Mouse (Mus musculus) ovary, postnatal 36 days (tissue): Measurements from ENCODE around the gene Numbl.

ENCODE experiments used
- DNase-seq: peaks from one replicate; pipeline ENCODE4 v3.0.0; 2022; ENCODE audit warnings: low spot score, mixed read lengths

The Numbl gene

DNA sequence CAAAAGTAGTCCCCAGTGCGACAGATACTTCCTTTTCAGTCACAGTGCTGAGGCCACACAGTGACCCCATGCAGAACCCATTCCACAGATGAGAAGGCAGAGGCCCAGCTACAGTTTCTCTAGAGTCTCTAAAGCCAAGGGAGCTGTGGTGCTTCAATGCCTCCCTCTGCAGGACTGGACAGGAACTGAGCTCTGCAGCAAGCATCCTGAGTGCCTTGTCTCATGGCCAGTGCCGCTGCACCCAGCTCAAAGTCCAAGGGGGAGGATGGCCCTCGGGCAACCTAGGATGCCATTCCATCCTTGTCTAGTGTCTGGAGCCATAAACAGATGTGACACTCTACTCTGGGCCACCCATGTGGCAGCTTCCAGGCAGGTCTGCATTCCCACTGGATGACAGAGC lies 2.5 kb upstream of the Numbl start:
- no peak for DNase-seq

DNA sequence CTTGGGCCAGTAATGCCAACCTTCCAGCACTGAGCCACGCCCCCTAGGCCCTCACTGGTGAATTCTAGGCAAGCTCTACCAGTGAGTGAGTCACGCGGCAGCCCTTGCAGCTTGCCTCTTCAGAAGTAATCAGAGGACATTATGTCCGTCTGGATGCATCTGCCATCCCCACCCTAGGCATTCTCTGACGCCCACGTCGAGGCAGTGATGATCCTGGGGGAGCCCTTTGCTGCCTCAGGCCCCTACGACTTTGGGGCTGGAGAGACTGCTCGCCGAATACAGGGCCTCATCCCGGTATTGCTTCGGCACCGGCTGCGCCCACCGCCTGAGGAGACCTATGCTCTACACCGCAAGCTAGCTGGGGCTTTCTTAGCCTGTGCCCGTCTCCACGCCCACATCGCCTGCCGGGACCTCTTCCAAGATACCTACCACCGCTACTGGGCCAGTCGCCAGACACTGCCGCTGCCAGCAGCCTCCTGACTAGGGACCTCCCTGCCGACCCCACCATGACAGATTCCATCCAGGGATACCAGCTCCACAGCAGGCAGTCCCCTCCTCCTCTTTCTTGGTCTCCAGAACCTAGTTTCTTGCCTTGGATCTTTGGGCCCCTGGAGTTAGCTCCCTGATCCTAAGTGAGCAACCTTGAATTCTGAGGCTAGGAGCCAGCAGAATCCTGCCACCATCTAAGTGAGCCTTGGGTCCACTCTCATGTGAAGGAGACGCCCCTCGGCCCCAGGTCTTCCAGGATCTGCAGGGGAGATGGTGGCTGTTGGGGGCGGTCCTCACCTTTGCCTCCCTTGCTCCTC lies 984 bp upstream of the Numbl start:
- peak; percentile 71 for DNase-seq

DNA sequence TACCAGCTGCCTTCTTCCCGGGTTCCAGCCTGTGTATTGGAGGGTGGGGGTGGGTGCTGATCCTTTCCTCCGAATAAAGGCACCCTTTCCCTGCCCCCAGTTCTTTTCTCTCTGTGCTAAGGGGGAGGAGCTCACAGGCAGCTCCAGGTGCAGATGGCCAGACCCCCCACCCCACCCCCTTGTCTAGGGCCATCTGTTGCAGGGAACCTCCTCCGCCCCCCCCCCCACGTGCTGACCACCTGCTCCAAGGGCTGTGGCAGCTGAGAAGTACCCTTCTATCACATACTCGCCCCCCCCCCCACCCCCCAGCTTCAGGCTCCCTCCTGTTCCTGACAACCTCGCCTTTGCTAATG lies 405 bp upstream of the Numbl start:
- DNase-seq, result no peak

DNA sequence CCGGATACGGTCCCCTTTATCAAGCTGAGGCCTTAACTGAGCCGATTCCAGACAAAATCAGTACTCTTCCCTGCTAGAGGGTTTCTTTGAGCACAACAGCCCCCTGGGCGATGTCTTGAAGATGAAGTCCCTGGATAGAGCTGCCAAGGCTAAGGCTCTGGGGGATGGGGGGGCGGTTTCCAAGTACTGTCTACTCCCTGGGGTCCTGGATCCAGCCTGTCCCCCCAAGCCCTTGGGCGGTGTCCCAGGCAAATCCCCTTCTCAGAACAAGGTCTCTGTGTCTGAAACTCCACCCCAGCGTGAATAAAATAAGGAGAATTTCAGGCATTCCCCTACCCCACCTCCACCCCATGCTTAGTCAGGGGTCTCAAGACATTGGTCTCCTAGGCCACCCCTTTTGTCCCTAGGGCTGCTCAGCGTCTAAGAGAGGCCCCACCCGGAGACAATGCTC lies 1.1 kb downstream of the Numbl start:
- no peak for DNase-seq

DNA sequence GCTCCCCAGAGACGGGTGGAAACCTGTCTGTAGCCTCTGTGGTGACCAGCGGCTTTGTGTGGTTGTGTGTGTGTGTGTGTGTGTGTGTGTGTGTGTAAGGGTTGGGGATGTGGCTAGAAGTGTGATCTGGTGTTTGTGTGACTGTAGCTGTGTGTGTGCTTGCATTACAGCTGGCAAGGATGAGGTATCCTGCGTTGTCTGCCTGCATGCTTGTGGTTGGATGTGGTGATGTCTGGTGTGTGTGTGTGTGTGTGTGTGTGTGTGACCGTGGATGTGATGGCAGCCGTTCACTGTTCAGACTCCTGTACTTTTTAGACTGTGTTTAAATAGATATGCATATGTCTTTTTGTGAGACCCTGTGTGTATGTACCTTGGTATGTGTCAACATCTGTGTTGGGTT lies 1.5 kb downstream of the Numbl start:
- DNase-seq, result no peak

DNA sequence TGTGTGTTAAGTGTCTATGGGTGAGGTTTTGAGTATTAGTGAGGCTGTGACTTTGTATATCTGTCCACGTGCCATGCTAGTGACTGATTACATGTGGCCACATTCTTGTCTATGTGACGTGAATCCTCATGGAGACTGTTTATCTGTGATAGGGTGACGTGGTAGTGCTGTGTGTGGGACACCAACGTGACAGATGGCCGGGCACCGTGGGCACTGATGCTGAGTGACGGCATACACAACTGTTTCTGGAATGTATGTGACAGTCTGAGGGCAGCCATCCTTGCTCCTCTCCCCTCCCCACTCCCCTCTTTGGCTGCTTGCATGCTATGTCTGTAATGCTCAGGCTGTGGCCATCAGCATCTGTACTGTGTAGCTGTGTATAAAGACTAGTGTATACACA lies 2.6 kb downstream of the Numbl start:
- DNase-seq, result no peak

DNA sequence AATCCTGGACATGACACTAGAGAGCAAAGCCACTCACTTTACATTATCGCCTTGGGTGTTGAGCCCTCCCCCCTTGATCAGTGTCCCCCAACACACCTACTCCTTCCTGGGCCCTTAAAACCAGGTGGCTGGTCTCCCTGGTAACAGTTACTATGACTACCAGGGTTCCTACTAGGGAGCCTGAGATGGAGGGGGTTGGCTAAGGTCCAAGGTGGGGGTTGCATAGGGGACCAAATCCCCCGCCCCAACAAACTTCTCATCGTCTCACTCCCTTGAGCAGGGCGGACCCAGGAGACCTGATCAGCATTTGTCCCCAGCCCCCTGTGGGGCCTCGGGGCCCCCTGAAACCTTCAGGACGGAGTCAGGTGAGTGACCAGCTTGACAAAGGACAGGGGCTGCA lies 3.7 kb downstream of the Numbl start:
- no peak for DNase-seq

DNA sequence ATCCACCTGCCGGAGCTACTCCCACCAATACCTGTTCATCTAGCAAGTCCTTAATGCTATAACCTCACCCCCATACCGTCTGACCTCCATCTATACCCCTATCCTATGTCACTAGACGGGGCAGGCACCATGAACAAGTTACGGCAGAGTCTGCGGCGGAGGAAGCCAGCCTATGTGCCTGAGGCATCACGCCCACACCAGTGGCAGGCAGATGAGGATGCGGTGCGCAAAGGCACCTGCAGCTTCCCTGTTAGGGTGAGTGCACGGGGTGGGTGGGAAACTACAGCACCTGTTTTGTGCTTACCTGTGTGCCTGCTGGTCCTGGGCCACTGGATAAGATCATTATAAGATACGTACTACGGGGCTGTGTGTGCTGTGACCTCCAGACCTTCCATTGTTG lies 6.5 kb downstream of the Numbl start:
- DNase-seq, result no peak

DNA sequence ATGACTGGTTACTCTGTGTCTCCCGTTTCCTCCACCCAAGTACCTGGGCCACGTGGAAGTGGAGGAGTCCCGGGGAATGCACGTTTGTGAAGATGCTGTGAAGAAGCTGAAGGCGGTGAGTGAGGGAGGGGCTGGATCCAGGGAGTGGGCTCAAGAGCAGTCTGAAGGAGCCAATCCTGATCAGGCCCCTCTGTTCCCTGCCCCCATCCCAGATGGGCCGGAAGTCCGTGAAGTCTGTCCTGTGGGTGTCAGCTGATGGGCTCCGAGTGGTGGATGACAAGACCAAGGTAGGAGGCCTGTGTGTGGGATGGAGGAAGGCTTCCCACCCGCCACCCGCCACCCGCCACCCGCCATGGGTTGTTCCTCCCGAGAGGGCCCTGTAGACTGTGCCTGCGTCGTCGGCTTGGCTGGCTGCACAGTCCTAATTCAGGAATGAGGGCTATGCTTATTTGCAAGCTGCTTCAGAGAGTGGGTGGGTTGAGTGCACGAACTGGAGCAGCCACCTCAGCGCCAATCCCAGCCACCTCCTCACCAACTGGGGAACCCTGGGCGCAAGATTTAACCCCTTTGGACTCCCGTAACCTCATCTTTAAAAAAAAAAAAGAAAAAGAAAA lies 8.4 kb downstream of the Numbl start:
- DNase-seq, result no peak

DNA sequence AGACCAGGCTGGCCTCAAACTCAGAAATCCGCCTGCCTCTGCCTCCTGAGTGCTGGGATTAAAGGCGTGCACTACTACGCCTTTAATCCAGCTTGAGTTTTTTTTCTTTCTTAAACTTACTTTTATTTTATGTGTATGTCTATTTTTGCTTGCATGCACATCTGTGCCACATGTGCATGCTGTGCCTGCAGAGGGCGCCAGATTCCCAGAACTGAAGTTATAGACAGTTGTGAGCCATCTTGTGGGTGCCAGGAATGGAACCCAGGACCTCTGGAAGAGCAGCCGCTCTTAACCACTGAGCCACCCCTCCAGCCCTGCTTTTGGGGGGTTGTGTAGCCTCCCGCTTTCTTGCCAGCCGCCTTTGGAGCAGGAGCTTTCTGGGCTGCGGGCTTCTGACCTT lies 13.2 kb downstream of the Numbl start:
- no peak for DNase-seq

DNA sequence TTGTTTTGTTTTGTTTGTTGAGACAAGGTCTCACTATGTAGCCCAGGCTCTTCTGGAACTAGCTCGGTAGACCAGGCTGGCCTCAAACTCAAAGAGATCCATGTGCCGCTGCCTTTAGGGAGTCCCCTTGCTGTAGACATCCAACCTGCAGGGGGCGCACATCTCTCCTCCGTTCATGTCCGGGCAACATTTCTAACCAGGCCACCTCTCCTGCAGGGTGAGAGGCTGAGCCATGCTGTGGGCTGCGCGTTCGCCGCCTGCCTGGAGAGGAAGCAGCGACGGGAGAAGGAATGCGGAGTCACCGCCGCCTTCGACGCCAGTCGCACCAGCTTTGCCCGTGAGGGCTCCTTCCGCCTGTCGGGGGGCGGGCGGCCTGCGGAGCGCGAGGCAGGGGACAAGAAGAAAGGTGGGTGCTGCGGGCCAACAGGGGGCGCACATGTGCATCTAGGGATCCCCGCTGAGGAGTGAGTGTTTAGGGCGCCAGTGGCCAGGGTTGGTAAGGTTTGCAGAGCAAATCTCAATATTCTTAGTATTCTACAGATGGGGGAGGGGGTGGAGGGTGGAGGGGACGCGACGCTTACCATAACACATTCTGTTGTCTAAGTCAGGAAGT lies 15.6 kb downstream of the Numbl start:
- no peak for DNase-seq

DNA sequence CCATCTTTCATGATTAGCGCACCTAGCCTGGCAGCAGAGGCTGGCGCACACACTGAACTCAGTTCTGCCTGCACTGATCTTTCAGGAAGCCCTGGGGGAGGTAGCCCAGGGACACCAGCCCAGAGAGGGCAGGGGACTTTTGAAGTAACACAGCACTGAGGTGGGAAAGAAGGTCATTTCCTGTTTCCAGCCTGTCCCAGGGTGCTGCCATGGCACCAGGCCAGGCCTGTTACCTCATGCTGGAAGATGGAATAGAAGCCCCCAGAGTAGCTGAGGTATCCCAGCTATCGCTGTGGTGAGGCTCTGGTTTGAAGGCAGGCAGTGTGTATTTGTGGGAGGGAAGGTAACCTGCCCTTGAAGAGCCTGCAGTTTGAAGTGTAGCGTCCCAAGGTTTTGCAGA lies 16.7 kb downstream of the Numbl start:
- no peak for DNase-seq

DNA sequence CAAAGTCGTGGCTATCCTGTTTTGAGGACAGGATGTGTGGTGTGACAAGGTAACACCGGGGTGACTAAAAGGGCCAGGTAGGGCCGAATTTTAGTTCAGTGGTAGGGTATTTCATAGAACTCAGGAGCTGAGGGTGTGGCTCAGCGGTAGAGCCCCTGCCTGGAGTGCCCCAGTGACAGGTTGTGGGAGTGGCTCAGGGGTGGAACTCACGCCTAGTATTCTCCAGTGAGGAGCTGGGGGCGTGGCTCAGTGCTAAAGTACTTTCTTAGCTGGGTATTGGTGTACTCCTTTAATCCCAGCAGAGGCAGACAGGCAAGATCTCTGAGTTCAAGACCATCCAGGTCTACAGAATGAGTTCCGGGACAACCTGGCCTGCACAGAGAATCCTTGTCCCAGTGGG lies 17.8 kb downstream of the Numbl start:
- no peak for DNase-seq

DNA sequence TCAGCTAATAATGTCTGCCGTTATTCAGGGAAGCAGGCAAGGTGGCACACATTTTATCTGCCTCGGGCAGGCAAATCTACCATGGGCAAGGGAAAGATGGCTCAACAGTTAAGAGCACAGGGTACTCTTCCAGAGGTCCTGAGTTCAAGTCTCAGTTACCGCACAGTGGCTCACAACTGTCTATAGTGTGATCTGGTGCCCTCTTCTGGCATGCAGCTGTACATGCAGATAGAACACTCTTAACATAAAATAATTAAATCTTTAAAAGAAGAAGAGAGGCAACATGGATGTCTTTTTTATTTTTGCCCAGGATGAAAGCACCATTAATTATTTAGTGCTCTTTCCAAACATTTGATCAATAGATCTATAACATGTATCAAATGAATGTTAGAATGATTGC lies 19.0 kb downstream of the Numbl start:
- no peak for DNase-seq

DNA sequence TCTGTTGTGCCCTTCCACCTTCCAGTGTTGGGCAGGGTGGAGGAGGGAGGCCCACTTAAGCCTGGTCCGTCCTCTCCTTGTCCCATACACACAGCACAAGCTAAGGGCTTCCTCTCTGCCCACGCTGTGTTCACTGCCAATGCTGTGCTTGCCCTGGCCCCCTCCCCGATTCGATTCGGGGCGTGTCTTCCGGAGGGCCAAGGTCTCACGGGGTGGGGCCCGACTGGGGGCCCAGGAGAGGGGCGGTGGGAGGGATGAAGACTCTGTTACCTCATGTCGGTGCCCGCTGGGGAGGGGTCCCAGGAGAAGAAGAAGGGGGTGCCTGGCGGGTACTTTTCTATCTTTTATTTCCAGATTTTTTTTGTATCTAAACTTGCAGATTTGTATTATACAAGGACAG lies 23.5 kb downstream of the Numbl start:
- no peak for DNase-seq

DNA sequence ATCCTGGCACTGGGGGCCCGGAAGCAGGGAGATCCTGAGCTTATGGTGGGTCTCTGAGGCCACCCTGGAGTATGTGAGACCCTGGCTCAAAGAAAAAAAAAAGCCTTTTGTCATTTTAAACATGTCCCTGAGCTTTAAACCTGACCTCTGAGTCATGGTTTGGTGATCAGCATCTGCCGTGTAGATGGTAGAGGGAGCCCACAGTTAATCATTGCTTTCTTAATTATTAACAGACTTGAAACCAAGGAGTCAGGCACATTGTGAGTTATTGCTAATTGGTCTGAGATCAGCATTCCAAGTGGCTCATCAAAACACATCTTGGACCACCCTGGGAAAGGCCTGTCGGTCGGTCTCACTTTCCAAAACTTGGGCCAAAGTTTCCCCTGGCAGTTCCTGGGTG lies 24.0 kb downstream of the Numbl start:
- no peak for DNase-seq

DNA sequence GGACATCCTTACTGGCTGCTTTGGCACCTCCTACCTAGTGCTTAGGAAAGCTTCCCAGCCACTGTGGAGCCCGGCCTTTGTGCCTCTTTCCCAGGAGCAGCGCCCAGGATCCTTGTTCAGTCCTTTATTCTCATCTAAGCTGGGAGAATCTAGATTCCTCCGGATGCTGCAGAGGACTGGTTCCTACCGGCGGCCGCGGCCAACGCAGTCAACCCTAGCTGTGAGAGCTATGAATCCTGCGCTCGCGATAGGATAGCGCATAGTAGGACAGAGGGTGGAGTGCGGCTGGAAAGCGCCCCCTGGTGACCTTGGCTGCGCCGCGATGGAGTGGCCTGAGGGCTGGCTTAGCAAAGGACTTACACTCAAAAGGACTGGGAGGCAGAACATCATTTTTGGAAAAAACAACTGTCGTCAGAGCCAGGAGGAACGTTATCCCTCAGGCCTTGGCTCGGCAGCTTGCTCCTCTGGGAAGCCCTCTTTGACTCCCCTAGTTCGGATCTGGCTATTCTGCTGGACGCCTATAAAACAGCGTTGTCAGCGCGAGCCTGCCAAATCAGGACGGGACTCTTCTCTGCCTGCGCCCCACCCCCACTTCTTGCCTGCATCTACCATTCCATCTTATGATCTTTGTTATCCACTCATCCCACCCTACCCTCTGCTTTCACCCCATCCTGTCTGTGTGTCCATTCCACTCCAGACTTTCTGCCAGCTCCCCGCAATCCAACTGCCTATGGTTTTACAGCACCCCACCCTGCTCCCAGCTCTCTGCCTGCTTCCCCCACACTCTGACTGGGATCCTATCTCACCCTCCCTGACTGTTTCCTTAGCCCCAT lies 26.8 kb downstream of the Numbl start:
- peak; percentile 56 for DNase-seq

DNA sequence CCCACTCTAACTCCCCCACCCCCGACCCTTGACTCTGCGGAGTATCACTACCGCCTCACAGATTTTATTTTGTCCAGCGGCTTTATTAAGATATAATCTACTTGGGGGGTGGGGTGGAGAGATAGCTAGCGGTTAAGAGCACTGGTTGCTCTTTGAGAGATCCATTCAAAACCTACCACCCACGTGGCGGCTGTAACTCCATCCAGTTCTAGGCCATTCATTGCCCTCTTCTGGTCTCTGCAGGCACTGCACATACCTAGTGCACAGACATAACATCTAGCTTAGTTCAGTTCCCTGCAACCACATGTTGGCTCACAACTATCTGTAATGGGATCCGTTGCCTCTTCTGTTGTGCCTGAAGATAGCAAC lies 27.4 kb downstream of the Numbl start:
- DNase-seq, result peak; percentile 56

DNA sequence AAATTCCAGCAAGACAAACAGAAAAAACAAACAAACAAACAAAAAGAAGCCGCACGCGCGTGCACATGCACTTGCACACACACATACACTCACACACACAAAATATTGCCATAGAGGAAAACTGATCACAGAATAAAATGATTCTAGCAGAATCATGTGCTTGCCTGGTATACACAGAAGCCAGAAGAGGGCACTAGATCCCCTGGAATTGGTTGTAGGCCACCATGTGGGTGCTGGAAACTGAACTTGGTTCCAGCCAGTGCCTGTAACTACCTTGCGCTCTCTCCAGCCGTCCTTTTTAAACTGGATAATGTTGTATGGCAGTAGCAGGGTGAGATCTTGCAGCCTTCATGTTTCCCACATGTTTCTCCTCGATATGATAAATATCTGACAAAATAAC lies 30.5 kb downstream of the Numbl start:
- DNase-seq, result no peak

DNA sequence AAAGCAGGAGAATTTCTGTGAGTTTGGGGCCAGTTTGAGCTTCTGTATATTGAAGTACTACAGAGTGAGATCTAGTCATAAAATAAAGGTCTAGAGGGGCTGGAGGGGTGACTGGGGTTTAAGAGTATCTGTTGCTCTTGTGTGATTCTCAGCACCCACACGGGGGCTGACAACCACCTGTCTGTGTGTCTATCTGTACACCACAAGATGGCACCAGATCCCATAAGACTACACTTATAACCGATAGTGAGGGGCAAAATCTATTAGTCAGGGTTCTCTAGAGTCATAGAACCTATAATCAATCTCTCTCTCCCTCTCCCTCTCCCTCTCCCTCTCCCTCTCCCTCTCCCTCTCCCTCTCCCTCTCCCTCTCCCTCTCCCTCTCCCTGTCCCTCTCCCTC lies 32.3 kb downstream of the Numbl start:
- no peak for DNase-seq

DNA sequence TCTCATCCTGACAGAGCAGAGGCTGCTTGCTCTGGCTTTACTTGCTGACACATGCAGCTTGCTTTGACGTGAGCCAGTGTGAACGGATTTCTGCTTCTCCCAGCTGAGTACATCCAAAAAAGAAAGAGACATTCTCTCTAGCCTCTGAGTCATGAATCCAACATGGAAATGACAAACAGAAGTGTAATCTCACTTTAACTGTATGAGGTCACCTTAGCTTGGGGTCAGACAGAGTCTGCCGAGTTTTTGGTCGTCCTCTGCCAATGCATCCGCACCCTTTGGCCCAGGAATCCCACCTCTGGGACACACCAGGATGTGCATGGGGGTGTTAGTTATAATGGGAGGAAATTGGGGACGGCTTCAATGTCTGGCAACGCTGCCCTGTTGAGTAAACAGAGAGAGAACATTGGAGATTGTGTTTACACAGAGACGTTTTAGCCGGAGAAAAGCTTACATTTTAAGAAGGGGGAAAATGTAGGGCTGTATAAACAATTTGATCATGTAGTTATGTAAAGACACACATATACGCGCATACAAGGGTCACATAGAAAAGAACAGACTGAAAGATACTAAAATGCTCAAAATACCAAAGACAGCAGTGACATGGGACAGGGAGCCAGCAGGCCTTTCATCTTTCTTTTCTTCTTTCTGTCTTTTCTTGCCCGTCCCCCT lies 33.7 kb downstream of the Numbl start:
- no peak for DNase-seq

DNA sequence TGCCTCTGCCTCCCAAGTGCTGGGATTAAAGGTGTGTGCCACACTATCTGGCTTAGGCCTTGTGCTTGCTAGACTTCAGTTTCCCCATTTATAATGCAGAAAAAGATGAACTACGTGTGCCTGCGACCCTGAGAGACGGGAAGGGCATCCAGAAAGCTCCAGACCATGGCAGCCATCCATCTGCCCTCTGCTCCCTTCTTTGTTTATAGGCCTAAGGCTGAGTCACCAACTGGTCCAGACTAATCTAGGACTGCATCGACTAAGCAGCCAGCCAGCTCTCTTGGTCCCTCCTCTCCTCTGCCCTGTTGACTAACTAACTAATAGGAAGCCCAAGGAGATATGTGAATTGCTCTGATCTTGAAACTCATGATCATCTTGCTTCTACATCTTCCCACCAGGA lies 37.7 kb downstream of the Numbl start:
- DNase-seq, result peak; percentile 23
